Mouse (Mus musculus) kidney, adult 2 months (tissue): Measurements from ENCODE around the gene Hivep2. TPM values are rescaled to one million over a fixed set of nuclear protein-coding genes. Genes with fewer than 3 reads are reported as not detected.

Source experiments
- DNase-seq: peaks from one replicate; pipeline ENCODE4 v3.0.0; 2021
- H3K27ac ChIP-seq: fragments of 200-500 bp; 2 replicates; pipeline ENCODE4 v1.5.1; 2012; ENCODE audit warnings: low read depth, low read length, control low read depth, inconsistent platforms; ENCODE audit not compliant: insufficient read depth
- H3K27me3 ChIP-seq: fragments of 200-500 bp; replicated peaks from 2 replicates; pipeline ENCODE4 v1.6.1; 2012; ENCODE audit warnings: mild to moderate bottlenecking, moderate library complexity, low read length, inconsistent platforms; ENCODE audit not compliant: control insufficient read depth, insufficient read depth
- H3K36me3 ChIP-seq: fragments of 200-500 bp; 2 replicates; pipeline ENCODE4 v1.6.1; 2012; ENCODE audit warnings: mild to moderate bottlenecking, moderate library complexity, low read length, inconsistent platforms; ENCODE audit not compliant: control insufficient read depth, insufficient read depth
- H3K4me1 ChIP-seq: fragments of 200-500 bp; 2 replicates; pipeline ENCODE4 v1.6.1; 2011; ENCODE audit warnings: low read length; ENCODE audit not compliant: control insufficient read depth, insufficient read depth
- H3K4me3 ChIP-seq: fragments of 200-500 bp; 2 replicates; pipeline ENCODE4 v1.5.1; 2011; ENCODE audit warnings: mild to moderate bottlenecking, low read depth, low read length, control low read depth; ENCODE audit not compliant: insufficient read depth
- CTCF ChIP-seq: fragments of 200-500 bp; conservative IDR thresholded peaks from 2 replicates; pipeline ENCODE4 v1.5.1; 2011; ENCODE audit warnings: low read depth, mild to moderate bottlenecking, control low read depth, low read length, moderate library complexity, mixed read lengths; ENCODE audit not compliant: insufficient read depth, insufficient read length
- POLR2A ChIP-seq: fragments of 200-500 bp; IDR thresholded peaks from one replicate; pipeline ENCODE4 v1.6.1; 2011; ENCODE audit warnings: low read depth, low read length, control low read depth
- WGBS: fragments of 180-500 bp; shearing (Covaris S2); methylation state at CpG from one replicate; pipeline ENCODE4 v1.1.7; 2018; 5-methylcytosine and 5-hydroxymethylcytosine counted together
- polyA plus RNA-seq: library from polyadenylated mRNA; depleted of rRNA; stranded (reverse); fragments of >200 nt; gene quantifications from 2 replicates; pipeline ENCODE4 v1.2.3, GENCODE M21; 2012

Gene Hivep2
- polyA plus RNA-seq, 1 experiment: 4.9 TPM

- H3K4me1 ChIP-seq: no peaks in the 10 kb centered on the region; the same call in 1 of the 2 replicates
- TF ChIP-seq POLR2A: no peak
- TF ChIP-seq CTCF: no peak
- peaks cover 5% of the 10 kb centered on the region for H3K36me3 ChIP-seq
- H3K27ac ChIP-seq: no peak overlapping the region
- H3K27me3 ChIP-seq: no peaks in the 10 kb centered on the region
- DNase-seq: peak; percentile 28
- 61% methylated on average over 3 of the region's 3 CpGs for WGBS
- no peak overlapping the region for H3K4me3 ChIP-seq
Observed at GRCm38 (mm10) chr10:14144840-14145239, 179.0 kb downstream of the Hivep2 start.

DNA sequence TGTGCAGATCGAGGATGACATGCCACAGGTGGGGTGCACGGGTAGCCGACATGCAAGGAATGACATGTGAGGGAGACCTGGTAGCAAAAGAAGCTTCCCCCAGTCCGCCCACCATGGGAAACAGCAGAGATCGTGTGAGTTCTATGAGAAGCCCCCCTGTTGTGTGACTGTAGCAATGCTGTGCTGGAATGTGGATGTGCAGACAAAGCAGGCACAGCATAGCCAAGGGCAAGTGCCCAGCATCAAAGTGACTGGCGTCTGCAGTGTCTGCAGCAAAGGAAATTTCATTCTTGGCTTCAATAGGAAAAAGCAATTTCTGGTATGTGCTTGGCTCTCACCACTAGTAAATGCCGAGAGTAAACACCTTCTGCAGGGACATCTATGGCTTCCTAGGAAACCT, 199.0 kb downstream of the Hivep2 start:
- no peak for TF ChIP-seq POLR2A
- no peak for TF ChIP-seq CTCF
- H3K36me3 ChIP-seq: no peaks in the 10 kb centered on the region
- 69% methylated on average over 7 of the region's 7 CpGs for WGBS

DNA sequence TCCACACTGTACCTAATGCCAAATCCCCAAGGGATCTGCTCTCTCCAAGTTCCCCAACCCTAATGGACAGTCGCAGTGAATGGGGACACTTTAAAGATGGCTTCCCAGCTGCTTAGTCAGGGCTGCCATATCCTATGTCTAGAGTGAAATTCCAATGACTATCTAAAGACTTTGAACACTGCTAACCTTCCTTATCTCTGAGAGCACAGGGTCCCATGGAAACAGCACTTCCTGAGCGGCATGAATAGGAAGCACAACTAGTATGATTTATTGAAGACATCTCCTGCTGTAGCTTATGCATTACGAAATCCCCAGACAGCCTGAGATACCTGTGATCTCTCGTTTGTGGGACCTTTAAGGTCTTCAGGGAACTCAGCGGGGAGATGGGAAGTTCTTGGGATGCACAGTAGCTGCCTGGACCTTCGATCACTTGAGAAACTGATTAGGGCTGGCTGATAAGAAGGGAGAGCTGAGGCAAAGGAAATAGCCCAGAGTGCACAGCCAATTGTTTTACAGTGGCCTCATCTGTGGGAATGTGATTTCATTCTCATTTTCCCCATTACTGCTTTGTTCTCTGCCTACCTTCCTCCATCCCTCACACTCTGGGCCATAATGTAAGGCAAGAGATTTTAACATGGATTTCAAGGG, 202.4 kb downstream of the Hivep2 start:
- H3K27me3 ChIP-seq: no peaks in the 10 kb centered on the region
- 63% methylated on average over 6 of the region's 6 CpGs for WGBS
- H3K4me3 ChIP-seq: no peak overlapping the region
- TF ChIP-seq CTCF (no peak), POLR2A (no peak)
- no peaks in the 10 kb centered on the region for H3K36me3 ChIP-seq
- DNase-seq: peak; percentile 49
- H3K27ac ChIP-seq: no peak overlapping the region
- H3K4me1 ChIP-seq: no peaks in the 10 kb centered on the region

More for the DNA sequence above, 199.0 kb downstream of the Hivep2 start:
- Histone ChIP-seq H3K27me3 (no peaks in the 10 kb centered on the region), H3K4me3 (no peak overlapping the region), H3K4me1 (no peaks in the 10 kb centered on the region), H3K27ac (no peak overlapping the region)
- no peak for DNase-seq

DNA sequence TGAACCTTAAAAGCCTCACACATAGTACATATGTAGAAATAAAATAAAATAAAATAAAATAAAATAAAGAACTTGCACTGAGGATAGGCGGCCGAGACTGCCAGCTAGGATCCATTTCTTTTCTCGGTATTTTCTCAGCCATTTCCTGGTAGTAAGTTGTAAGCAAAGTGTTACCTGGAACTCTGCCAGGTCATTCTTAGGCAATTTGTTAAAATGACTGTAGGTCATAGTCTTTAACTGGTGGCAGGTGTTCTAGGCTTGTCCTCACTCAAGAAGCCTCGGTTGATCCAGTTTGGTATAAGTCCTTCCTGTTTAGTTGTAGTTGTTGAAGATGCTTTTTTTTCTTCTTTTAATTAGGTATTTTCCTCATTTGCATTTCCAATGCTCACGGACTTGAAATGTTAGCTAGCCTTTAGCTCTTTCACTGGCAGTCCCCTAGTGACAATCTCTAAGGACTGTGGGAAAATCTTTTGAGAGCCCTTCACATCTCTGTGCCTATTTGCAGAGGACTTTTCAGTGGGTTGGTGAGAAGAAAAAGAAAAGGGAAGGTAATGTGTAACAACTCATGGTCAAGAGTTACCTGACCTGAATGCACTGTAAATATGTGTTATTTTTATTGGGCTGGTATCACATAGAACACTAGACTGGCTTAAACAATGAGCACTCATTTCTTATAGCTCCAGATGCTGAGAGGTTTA, 203.1 kb downstream of the Hivep2 start:
- 49% methylated on average over 5 of the region's 5 CpGs for WGBS

DNA sequence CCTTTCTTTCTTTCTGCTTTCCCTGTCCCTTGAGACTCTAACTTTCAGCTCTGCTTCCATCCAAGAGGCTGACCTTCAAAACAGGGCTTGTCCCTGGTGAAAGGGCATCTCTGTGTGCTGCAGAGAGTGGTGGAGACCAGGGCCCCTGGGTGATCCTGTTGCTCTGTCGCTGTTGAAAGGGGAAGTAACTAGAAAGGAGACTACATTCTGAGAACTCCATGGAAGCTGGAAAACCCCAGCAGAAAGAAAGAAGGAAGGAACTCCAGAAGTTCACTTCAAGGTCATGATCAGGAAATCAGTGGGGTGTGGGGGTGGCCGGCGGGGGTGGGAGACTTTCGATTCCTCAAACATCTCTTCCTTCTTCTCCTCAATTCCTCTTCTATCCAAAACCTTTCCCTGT, 208.2 kb downstream of the Hivep2 start:
- no peak for DNase-seq
- TF ChIP-seq POLR2A: no peak
- no peak for TF ChIP-seq CTCF
- no peaks in the 10 kb centered on the region for H3K4me1 ChIP-seq
- H3K27ac ChIP-seq: no peak overlapping the region
- no peaks in the 10 kb centered on the region for H3K27me3 ChIP-seq
- H3K36me3 ChIP-seq: no peaks in the 10 kb centered on the region
- WGBS: 49% methylated on average over 4 of the region's 4 CpGs
- no peak overlapping the region for H3K4me3 ChIP-seq

More for the DNA sequence above, 203.1 kb downstream of the Hivep2 start:
- Histone ChIP-seq H3K27ac (no peak overlapping the region), H3K36me3 (no peaks in the 10 kb centered on the region), H3K4me1 (no peaks in the 10 kb centered on the region), H3K4me3 (no peak overlapping the region), H3K27me3 (no peaks in the 10 kb centered on the region)
- TF ChIP-seq POLR2A: no peak
- no peak for TF ChIP-seq CTCF
- peak; percentile 52 for DNase-seq

GRCm38 (mm10) chr10:14179424-14180339, 213.8 kb downstream of the Hivep2 start:
- H3K4me1 ChIP-seq: no peaks in the 10 kb centered on the region
- TF ChIP-seq CTCF: no peak
- no peak for TF ChIP-seq POLR2A
- H3K36me3 ChIP-seq: no peaks in the 10 kb centered on the region
- H3K27ac ChIP-seq: no peak overlapping the region
- 84% methylated on average over 19 of the region's 19 CpGs for WGBS
- no peak for DNase-seq
- H3K27me3 ChIP-seq: no peaks in the 10 kb centered on the region
- no peak overlapping the region for H3K4me3 ChIP-seq
